Mouse (Mus musculus): ENCODE measurements at regions not wholly inside any gene's neighbourhood (a gene's known extent, or its start where the extent isn't known, plus 50 kb on each side); places are given as distances from the start of the nearest gene placed in this dataset.

DNA sequence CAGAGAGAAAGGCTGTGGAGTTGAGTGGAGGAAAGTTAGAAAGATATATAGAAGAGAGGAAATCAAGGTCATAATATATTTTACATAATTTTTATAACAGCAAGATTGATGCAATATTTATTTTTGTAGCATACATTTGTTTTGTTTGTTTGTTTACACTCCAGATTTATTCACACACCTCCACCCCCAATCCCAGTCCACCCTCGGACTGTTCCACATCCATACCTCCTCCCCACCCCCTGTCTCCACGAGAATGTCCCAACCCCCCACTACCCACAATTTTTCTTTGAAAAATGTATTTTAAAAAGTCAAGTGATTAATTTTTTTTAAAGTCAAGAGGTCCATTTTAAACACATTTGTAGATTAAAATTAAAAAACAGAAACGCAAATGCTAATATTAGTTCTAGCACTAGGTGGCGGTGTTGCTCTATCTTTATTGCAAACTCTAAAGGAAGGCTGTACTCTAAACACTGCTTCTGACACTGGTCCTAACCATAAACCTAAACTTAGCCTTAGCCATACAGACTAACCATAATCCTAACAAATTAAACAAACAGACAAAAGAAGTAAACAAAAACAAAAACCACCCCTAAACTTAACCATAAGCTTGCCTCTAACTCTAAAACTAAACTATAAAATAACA is 67.8 kb downstream of the Olfr1505 start:
- peak; percentile 77 for DNase-seq (ENCODE audit: low read depth, low spot score)

DNA sequence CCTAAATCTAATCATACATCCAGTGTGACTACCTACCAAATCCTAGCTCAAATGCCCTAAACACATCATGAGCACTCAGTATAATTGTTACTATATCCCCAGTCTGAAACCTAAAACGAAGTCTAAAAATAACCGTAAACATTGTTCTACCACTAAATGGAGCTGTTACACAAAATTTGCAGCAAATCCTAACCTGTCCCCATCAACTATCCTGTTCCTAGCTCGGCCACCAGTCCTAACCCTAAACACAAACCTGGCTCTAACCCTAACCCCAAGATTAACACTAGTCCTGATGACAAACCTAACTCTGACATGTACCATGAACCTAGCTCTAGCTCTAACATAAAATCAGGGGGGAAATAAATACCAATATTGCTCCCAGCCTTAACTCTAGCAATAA is 69.5 kb downstream of the Olfr1505 start:
- DNase-seq (ENCODE audit: low read depth, low spot score) = no peak
